Mouse (Mus musculus): ENCODE data around the gene Tbx21.

- TF ChIP-seq CTCF (IDR thresholded peaks at IDR 0.05; ENCODE audit: control insufficient read depth, insufficient read depth, insufficient replicate concordance, low read depth, low read length): no peak
- no peak for TF ChIP-seq POLR2A (IDR thresholded peaks at IDR 0.05; ENCODE audit: control insufficient read depth, low read depth, low read length)
Measured at GRCm38 (mm10) chr11:97084821-97085505, 30.2 kb downstream of the Tbx21 start.
